In genomic region chr1:93165447-93165846, GRCm38 (mm10) we compare ENCODE assay signal across 23 mouse cellular contexts. TPM values are rescaled to one million over a fixed set of nuclear protein-coding genes. Genes with fewer than 3 reads are reported as not detected.
"Had no signal": no experiment of that assay in that cellular context is flagged by ENCODE, and none has a peak within 500 bp of the region (broad histone marks: within the 10 kb centered on the region; RNA-seq: fewer than 3 reads in every experiment).

No protein-coding gene starts in this region.

- H3K4me2 ChIP-seq: limb, embryonic 12.5 days; midbrain, embryonic 12.5 days; neural tube, embryonic 12.5 days had no signal

- H3K4me1 ChIP-seq: neural tube, embryonic 12.5 days had no signal

- H3K27ac ChIP-seq: limb, embryonic 12.5 days; liver, embryonic 14.5 days; midbrain, embryonic 12.5 days; neural tube, embryonic 12.5 days had no signal

- H3K27me3 ChIP-seq: midbrain, embryonic 12.5 days; neural tube, embryonic 12.5 days had no signal

- H3K9ac ChIP-seq: limb, embryonic 12.5 days; liver, embryonic 14.5 days; midbrain, embryonic 12.5 days; neural tube, embryonic 12.5 days had no signal

- H3K4me3 ChIP-seq: limb, embryonic 12.5 days; midbrain, embryonic 12.5 days; neural tube, embryonic 12.5 days had no signal

- H3K36me3 ChIP-seq: limb, embryonic 12.5 days; midbrain, embryonic 12.5 days; neural tube, embryonic 12.5 days had no signal

- ATAC-seq: midbrain, embryonic 16.5 days had no signal

- H3K9me3 ChIP-seq: limb, embryonic 12.5 days; midbrain, embryonic 12.5 days; neural tube, embryonic 12.5 days had no signal

- DNase-seq: kidney, adult 18-20 months; kidney, postnatal 14 days; layer of hippocampus, postnatal 36 days; liver; lung, adult 18-20 months; retina, postnatal 1 day; right cerebral cortex, postnatal 4 days; spleen, adult 18-20 months; thymus, adult 18-20 months; thymus, postnatal 14 days had no signal

RNA-seq across cellular contexts. Expression of gene Crocc2, which starts 3.1 kb away (rescaled TPM):
- total RNA-seq: megakaryocyte-erythroid progenitor cell, adult 5-6 weeks; neutrophil, adult 5-6 weeks had no signal

RNA-seq across cellular contexts. Expression of gene 2310007B03Rik, which starts 4.7 kb away (rescaled TPM):
- total RNA-seq: layer of hippocampus, adult 8-10 months; layer of hippocampus, postnatal 36 days; left cerebral cortex, postnatal 36 days; megakaryocyte-erythroid progenitor cell, adult 5-6 weeks had no signal

RNA-seq across cellular contexts. Expression of gene Agxt, which starts 30.4 kb away (rescaled TPM):
- total RNA-seq: layer of hippocampus, adult 8-10 months; layer of hippocampus, postnatal 36 days; left cerebral cortex, postnatal 36 days; megakaryocyte-erythroid progenitor cell, adult 5-6 weeks; neutrophil, adult 5-6 weeks had no signal
- polyA plus RNA-seq: intestine, embryonic 14.5 days; kidney, embryonic 14.5 days; limb, embryonic 12.5 days; lung, embryonic 16.5 days; midbrain, embryonic 12.5 days; midbrain, embryonic 16.5 days; neural tube, embryonic 12.5 days; stomach, embryonic 14.5 days had no signal
